Mouse (Mus musculus) olfactory bulb, adult 2 months (tissue): ENCODE measurements around the gene 1810013L24Rik. TPM values are rescaled to one million over a fixed set of nuclear protein-coding genes. Genes with fewer than 3 reads are reported as not detected.

Source experiments
- H3K27ac ChIP-seq: fragments of 200-500 bp; 2 replicates; pipeline ENCODE4 v1.5.1; 2012; ENCODE audit warnings: low read depth, low read length; ENCODE audit not compliant: insufficient read depth
- H3K4me1 ChIP-seq: fragments of 200-500 bp; 2 replicates; pipeline ENCODE4 v1.6.1; 2012; ENCODE audit warnings: low read length; ENCODE audit not compliant: control insufficient read depth, insufficient read depth
- H3K4me3 ChIP-seq: fragments of 200-500 bp; 2 replicates; pipeline ENCODE4 v1.5.1; 2012; ENCODE audit warnings: mild to moderate bottlenecking, low read depth, low read length, moderate library complexity; ENCODE audit not compliant: insufficient read depth
- CTCF ChIP-seq: fragments of 200-500 bp; IDR thresholded peaks from 2 replicates; pipeline ENCODE4 v1.5.1; 2012; ENCODE audit warnings: low read depth, mild to moderate bottlenecking, low read length, moderate library complexity; ENCODE audit not compliant: insufficient read depth
- POLR2A ChIP-seq: fragments of 200-500 bp; IDR thresholded peaks from 2 replicates; pipeline ENCODE4 v1.6.1; 2012; ENCODE audit warnings: mild to moderate bottlenecking, low read depth, low read length, moderate library complexity; ENCODE audit not compliant: insufficient read depth
- WGBS: fragments of 180-500 bp; shearing (Covaris S2); methylation state at CpG from one replicate; pipeline ENCODE4 v1.1.7; 2018; 5-methylcytosine and 5-hydroxymethylcytosine counted together
- polyA plus RNA-seq: library from polyadenylated mRNA; stranded (reverse); fragments of >200 nt; gene quantifications from 2 replicates; pipeline ENCODE4 v1.2.4, GENCODE M21; 2012; ENCODE audit warnings: low replicate concordance; ENCODE audit not compliant: missing spikeins, insufficient read depth, insufficient read length

The 1810013L24Rik gene
- 90.2 TPM in 1 of 2 replicates, not detected in the other for polyA plus RNA-seq

GRCm38 (mm10) chr16:8829564-8830359, at the start of gene 1810013L24Rik:
Gene 1810013L24Rik, plus strand, starts transcription at chr16:8830100.
- peak within 1 kb of the TSS; percentile 94 for H3K27ac ChIP-seq
- 1% methylated on average over 79 of the region's 80 CpGs for WGBS
- H3K4me3 ChIP-seq, result peak within 1 kb of the TSS; percentile 89
- TF ChIP-seq POLR2A (peak; percentile 90), CTCF (no peak)
- H3K4me1 ChIP-seq, result 0 out of 2 replicates have a peak, but pooled peaks cover 2% of the 10 kb centered on the region

- Histone ChIP-seq H3K4me3 (no peak overlapping the region), H3K27ac (no peak overlapping the region), H3K4me1 (no peaks in the 10 kb centered on the region)
- no peak for TF ChIP-seq POLR2A
- TF ChIP-seq CTCF, result no peak
- 91% methylated on average over 3 of the region's 3 CpGs for WGBS
Measured at GRCm38 (mm10) chr16:8780187-8780586, 49.7 kb upstream of the 1810013L24Rik start.

- TF ChIP-seq POLR2A (no peak), CTCF (no peak)
- WGBS, result 63% methylated on average over 6 of the region's 6 CpGs
- Histone ChIP-seq H3K4me3 (no peak overlapping the region), H3K4me1 (no peaks in the 10 kb centered on the region), H3K27ac (no peak overlapping the region)
Measured at GRCm38 (mm10) chr16:8781191-8781590, 48.7 kb upstream of the 1810013L24Rik start.

- 93% methylated on average over 2 of the region's 2 CpGs for WGBS
- H3K4me3 ChIP-seq, result no peak overlapping the region
- H3K4me1 ChIP-seq, result no peaks in the 10 kb centered on the region
- H3K27ac ChIP-seq, result no peak overlapping the region
- no peak for TF ChIP-seq POLR2A
- TF ChIP-seq CTCF, result no peak
Measured at GRCm38 (mm10) chr16:8781660-8782059, 48.2 kb upstream of the 1810013L24Rik start.

- no peaks in the 10 kb centered on the region for H3K4me1 ChIP-seq
- no peak overlapping the region for H3K4me3 ChIP-seq
- 87% methylated on average over 16 of the region's 16 CpGs for WGBS
- TF ChIP-seq CTCF (no peak), POLR2A (no peak)
- H3K27ac ChIP-seq, result no peak overlapping the region
Measured at GRCm38 (mm10) chr16:8783198-8783913, 46.5 kb upstream of the 1810013L24Rik start.

- 71% methylated on average over 3 of the region's 3 CpGs for WGBS
- no peak overlapping the region for H3K4me3 ChIP-seq
Measured at GRCm38 (mm10) chr16:8784753-8785152, 45.1 kb upstream of the 1810013L24Rik start.

GRCm38 (mm10) chr16:8790886-8791285, 39.0 kb upstream of the 1810013L24Rik start:
- Histone ChIP-seq H3K27ac (no peak overlapping the region), H3K4me1 (peaks cover 3% of the 10 kb centered on the region; the same call in 1 of the 2 replicates), H3K4me3 (no peak overlapping the region)
- no peak for TF ChIP-seq CTCF
- no peak for TF ChIP-seq POLR2A
- WGBS, result 96% methylated on average over 4 of the region's 4 CpGs

More at GRCm38 (mm10) chr16:8784753-8785152, 45.1 kb upstream of the 1810013L24Rik start:
- TF ChIP-seq POLR2A, result no peak
- no peak for TF ChIP-seq CTCF
- Histone ChIP-seq H3K27ac (no peak overlapping the region), H3K4me1 (peaks cover 3% of the 10 kb centered on the region; the same call in 1 of the 2 replicates)

GRCm38 (mm10) chr16:8791949-8792557, 37.8 kb upstream of the 1810013L24Rik start, which contains the start of gene Usp7:
Gene Usp7, minus strand, starts transcription at chr16:8792308.
- TF ChIP-seq POLR2A, result no peak
- no peak for TF ChIP-seq CTCF
- Histone ChIP-seq H3K4me3 (no peak within 1 kb of the TSS), H3K27ac (no peak within 1 kb of the TSS), H3K4me1 (peaks cover 3% of the 10 kb centered on the region; the same call in 1 of the 2 replicates)
- WGBS, result 94% methylated on average over 20 of the region's 20 CpGs
